Mouse (Mus musculus): ENCODE data around the gene Sox5. TPM values are rescaled to one million over a fixed set of nuclear protein-coding genes. Genes with fewer than 3 reads are reported as not detected.

Gene Sox5
- total and polyA plus RNA-seq, 3 experiments: 0.08 to 0.47 (median 0.46) TPM

DNA sequence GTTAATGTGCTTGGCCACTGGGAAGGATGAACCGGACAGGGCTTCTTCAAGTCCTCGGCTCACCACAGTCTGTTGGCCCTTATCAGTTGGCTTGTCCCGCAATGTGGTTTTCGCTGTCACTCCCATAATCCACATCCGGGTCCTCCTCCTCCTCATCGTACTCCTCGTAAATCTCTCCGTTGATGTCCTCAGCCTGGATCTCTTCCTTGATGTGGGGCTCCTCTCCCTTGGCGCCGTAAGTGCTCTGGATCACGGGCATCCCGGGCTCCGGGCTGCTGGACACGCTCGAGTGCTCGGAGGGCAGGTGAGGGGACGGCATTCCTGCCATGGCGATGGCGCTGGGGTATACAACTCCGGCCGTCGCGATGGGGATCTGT lies 948.6 kb downstream of the Sox5 start:
- no peak for DNase-seq (ENCODE audit: extremely low read depth)
- no peak overlapping the region for H3K4me2 ChIP-seq (ENCODE audit: insufficient read depth, low read depth, poor library complexity, severe bottlenecking)
- H3K4me1 ChIP-seq (ENCODE audit: control insufficient read depth in 1 of 2, insufficient read depth in 2 of 2): peaks cover 0 to 9% of the 10 kb centered on the region in 2 experiments; a peak in 2 of 4 replicates
- H3K4me3 ChIP-seq (replicated peaks in 1 of 3; ENCODE audit: low read depth in 2 of 3, low read length in 2 of 3, poor library complexity in 1 of 3): no peak overlapping the region
- H3K79me2 ChIP-seq (replicated peaks; ENCODE audit: control insufficient read depth, extremely low read depth, insufficient read depth, poor library complexity, severe bottlenecking): no peaks in the 10 kb centered on the region
- dilution Hi-C loops (cut with MboI; ENCODE audit: extremely low pct_ligation_motif_present, extremely low pct_unique_long_range_greater_than_20kb, low sequenced_read_pairs): no loop called here
- no peak overlapping the region for H3K9ac ChIP-seq (ENCODE audit: insufficient read depth, low read depth)
- H3K36me3 ChIP-seq (replicated peaks in 1 of 2; ENCODE audit: control insufficient read depth in 1 of 2, insufficient read depth in 1 of 2, low read length in 1 of 2): no peaks in the 10 kb centered on the region
- in situ Hi-C loops (cut with MboI; ENCODE audit: low pct_ligation_motif_present, low pct_unique_long_range_greater_than_20kb, low sequenced_read_pairs): no loop called here
- TF ChIP-seq POLR2A (IDR thresholded peaks at IDR 0.05; ENCODE audit: low read depth, low read length) (no peak), CHD1 (IDR thresholded peaks at IDR 0.05; ENCODE audit: low read depth, low read length) (no peak), MAZ (IDR thresholded peaks at IDR 0.05; ENCODE audit: low read depth, low read length) (no peak)
- no peak overlapping the region for H3K27ac ChIP-seq (ENCODE audit: insufficient read depth, low read depth)
- no peaks in the 10 kb centered on the region for H3K9me3 ChIP-seq (replicated peaks; ENCODE audit: low read length)
- H3K27me3 ChIP-seq (replicated peaks): no peaks in the 10 kb centered on the region

DNA sequence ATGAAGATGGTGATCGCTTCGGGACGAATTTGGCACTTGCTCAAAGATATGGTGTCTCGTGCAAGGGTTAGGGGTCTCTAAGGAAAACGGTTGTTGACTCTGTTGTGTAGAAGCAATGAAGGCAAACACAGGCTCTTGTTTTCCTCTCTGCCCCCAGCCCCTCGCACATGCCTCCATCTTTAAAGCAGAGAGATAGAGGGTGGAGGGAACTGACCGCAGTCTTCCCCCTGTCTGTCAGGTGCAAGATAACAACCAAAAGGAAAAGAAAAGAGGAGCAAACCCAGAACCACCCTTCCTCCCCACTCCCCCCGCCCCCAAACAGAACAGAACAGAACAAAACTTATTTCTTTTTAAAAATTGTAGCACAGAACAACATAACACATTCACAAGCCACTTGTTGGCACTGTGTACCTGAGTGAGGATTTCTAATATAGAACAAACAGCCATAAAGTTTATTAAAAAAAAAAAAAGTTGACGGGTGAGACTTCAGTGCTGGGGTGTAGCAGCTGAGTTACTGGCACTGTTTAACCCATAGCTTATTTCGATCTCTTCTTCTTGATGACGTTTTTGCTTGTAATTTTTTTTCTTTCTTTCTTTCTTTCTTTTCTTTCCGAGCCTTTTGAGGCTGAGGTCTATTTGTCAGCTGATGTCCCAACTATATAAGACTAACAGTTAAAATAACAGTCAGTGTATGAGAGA lies 949.1 kb downstream of the Sox5 start:
- Histone ChIP-seq H3K9ac (ENCODE audit: insufficient read depth, low read depth) (no peak overlapping the region), H3K4me1 (ENCODE audit: control insufficient read depth in 1 of 2, insufficient read depth in 2 of 2) (peaks cover 0 to 9% of the 10 kb centered on the region in 2 experiments; a peak in 2 of 4 replicates), H3K9me3 (replicated peaks; ENCODE audit: low read length) (no peaks in the 10 kb centered on the region), H3K27me3 (replicated peaks) (no peaks in the 10 kb centered on the region), H3K4me3 (replicated peaks in 1 of 3; ENCODE audit: low read depth in 2 of 3, low read length in 2 of 3, poor library complexity in 1 of 3) (no peak overlapping the region), H3K36me3 (replicated peaks in 1 of 2; ENCODE audit: control insufficient read depth in 1 of 2, insufficient read depth in 1 of 2, low read length in 1 of 2) (no peaks in the 10 kb centered on the region), H3K27ac (ENCODE audit: insufficient read depth, low read depth) (no peak overlapping the region), H3K79me2 (replicated peaks; ENCODE audit: control insufficient read depth, extremely low read depth, insufficient read depth, poor library complexity, severe bottlenecking) (no peaks in the 10 kb centered on the region), H3K4me2 (ENCODE audit: insufficient read depth, low read depth, poor library complexity, severe bottlenecking) (no peak overlapping the region)
- TF ChIP-seq USF1 (IDR thresholded peaks at IDR 0.05; ENCODE audit: low read depth, low read length) (no peak), MXI1 (IDR thresholded peaks at IDR 0.05; ENCODE audit: low read depth, low read length) (no peak), CHD1 (IDR thresholded peaks at IDR 0.05; ENCODE audit: low read depth, low read length) (no peak), NRF1 (IDR thresholded peaks at IDR 0.05; ENCODE audit: low read depth, low read length) (no peak), JUND (conservative IDR thresholded peaks at IDR 0.05; ENCODE audit: low read depth, low read length) (no peak), ELF1 (IDR thresholded peaks at IDR 0.05; ENCODE audit: low read depth, low read length) (no peak), GABPA (IDR thresholded peaks at IDR 0.05; ENCODE audit: insufficient replicate concordance, low read depth, low read length) (no peak), E2F4 (IDR thresholded peaks at IDR 0.05; ENCODE audit: insufficient replicate concordance, low read depth, low read length) (no peak), SIN3A (IDR thresholded peaks at IDR 0.05; ENCODE audit: low read length) (no peak)
- in situ Hi-C loops (cut with MboI; ENCODE audit: low pct_ligation_motif_present, low pct_unique_long_range_greater_than_20kb, low sequenced_read_pairs): no loop called here
- DNase-seq (ENCODE audit: extremely low read depth): no peak
- dilution Hi-C loops (cut with MboI; ENCODE audit: extremely low pct_ligation_motif_present, extremely low pct_unique_long_range_greater_than_20kb, low sequenced_read_pairs): no loop called here

DNA sequence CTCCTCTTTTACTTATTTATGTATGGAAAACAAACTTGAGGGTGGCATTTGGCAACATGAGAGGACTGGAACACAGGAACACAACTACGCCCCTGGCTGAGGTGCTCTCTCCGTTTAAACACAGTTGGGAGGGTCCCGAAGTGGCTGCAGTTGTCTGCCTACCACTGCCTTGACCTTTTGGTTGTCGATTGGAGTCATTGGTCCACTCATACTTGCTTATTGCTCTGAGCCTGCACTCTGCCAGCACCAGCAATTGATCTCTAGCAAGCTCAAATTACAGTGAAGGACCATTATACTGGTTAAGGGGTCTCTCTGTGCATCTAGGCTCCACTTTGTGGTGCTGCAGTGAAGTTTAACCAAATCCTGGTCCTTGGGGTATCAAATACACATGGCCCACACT lies 950.5 kb downstream of the Sox5 start:
- Histone ChIP-seq H3K27me3 (replicated peaks) (no peaks in the 10 kb centered on the region), H3K9ac (ENCODE audit: insufficient read depth, low read depth) (no peak overlapping the region), H3K36me3 (replicated peaks in 1 of 2; ENCODE audit: control insufficient read depth in 1 of 2, insufficient read depth in 1 of 2, low read length in 1 of 2) (no peaks in the 10 kb centered on the region), H3K79me2 (replicated peaks; ENCODE audit: control insufficient read depth, extremely low read depth, insufficient read depth, poor library complexity, severe bottlenecking) (no peaks in the 10 kb centered on the region), H3K4me3 (replicated peaks in 1 of 3; ENCODE audit: low read depth in 2 of 3, low read length in 2 of 3, poor library complexity in 1 of 3) (no peak overlapping the region), H3K4me1 (ENCODE audit: control insufficient read depth in 1 of 2, insufficient read depth in 2 of 2) (peaks cover 0 to 11% of the 10 kb centered on the region in 2 experiments; a peak in 2 of 4 replicates), H3K9me3 (replicated peaks; ENCODE audit: low read length) (no peaks in the 10 kb centered on the region), H3K27ac (ENCODE audit: insufficient read depth, low read depth) (no peak overlapping the region), H3K4me2 (ENCODE audit: insufficient read depth, low read depth, poor library complexity, severe bottlenecking) (no peak overlapping the region)
- TF ChIP-seq RCOR1 (conservative IDR thresholded peaks at IDR 0.05; ENCODE audit: low read depth, low read length) (no peak), MAFK (IDR thresholded peaks at IDR 0.05; ENCODE audit: insufficient replicate concordance, low read length) (no peak), NRF1 (IDR thresholded peaks at IDR 0.05; ENCODE audit: low read depth, low read length) (no peak), CHD1 (IDR thresholded peaks at IDR 0.05; ENCODE audit: low read depth, low read length) (no peak), SMC3 (IDR thresholded peaks at IDR 0.05; ENCODE audit: low read depth, low read length) (no peak), ZNF384 (IDR thresholded peaks at IDR 0.05; ENCODE audit: low read depth, low read length) (no peak), MEF2A (IDR thresholded peaks at IDR 0.05; ENCODE audit: borderline replicate concordance, low read depth, low read length) (no peak), CTCF (conservative IDR thresholded peaks at IDR 0.05 in 1 of 2, IDR thresholded peaks at IDR 0.05 in 1 of 2; ENCODE audit: low read depth in 2 of 2, low read length in 2 of 2) (no peak), ZKSCAN1 (IDR thresholded peaks at IDR 0.05; ENCODE audit: borderline replicate concordance, low read depth, low read length) (no peak), KAT2A (IDR thresholded peaks at IDR 0.05; ENCODE audit: insufficient replicate concordance, low read length) (no peak), GABPA (IDR thresholded peaks at IDR 0.05; ENCODE audit: insufficient replicate concordance, low read depth, low read length) (no peak), TBP (conservative IDR thresholded peaks at IDR 0.05; ENCODE audit: low read depth, low read length) (no peak), ELF1 (IDR thresholded peaks at IDR 0.05; ENCODE audit: low read depth, low read length) (no peak), MYC (IDR thresholded peaks at IDR 0.05; ENCODE audit: low read depth, low read length) (no peak), UBTF (IDR thresholded peaks at IDR 0.05; ENCODE audit: low read depth, low read length) (no peak), POLR2A (IDR thresholded peaks at IDR 0.05; ENCODE audit: low read depth, low read length) (no peak), ETS1 (conservative IDR thresholded peaks at IDR 0.05; ENCODE audit: low read depth, low read length) (no peak), USF1 (IDR thresholded peaks at IDR 0.05; ENCODE audit: low read depth, low read length) (no peak)
- dilution Hi-C loops (cut with MboI; ENCODE audit: extremely low pct_ligation_motif_present, extremely low pct_unique_long_range_greater_than_20kb, low sequenced_read_pairs) (no loop called here), in situ Hi-C loops (cut with MboI; ENCODE audit: low pct_ligation_motif_present, low pct_unique_long_range_greater_than_20kb, low sequenced_read_pairs) (no loop called here)
- no peak for DNase-seq (ENCODE audit: extremely low read depth)

Data from CH12.LX (cell line).